Mouse (Mus musculus) right cerebral cortex, postnatal 14 days (tissue): ENCODE measurements around the gene Gm28048.
A peak's percentile ranks its signal among the peaks of the same experiment; 100 is the strongest.

Experiments used
- DNase-seq: peaks from one replicate; pipeline ENCODE4 v3.0.0; 2022

Gene Gm28048

GRCm38 (mm10) chr11:22989786-22990185 is 7.9 kb upstream of the Gm28048 start:
- DNase-seq = no peak

- DNase-seq = no peak
Measured at GRCm38 (mm10) chr11:22987357-22987756, 5.5 kb upstream of the Gm28048 start.

GRCm38 (mm10) chr11:22985510-22985909 is 3.6 kb upstream of the Gm28048 start:
- no peak for DNase-seq

GRCm38 (mm10) chr11:22982846-22983245 is 956 bp upstream of the Gm28048 start:
- DNase-seq = no peak

DNA sequence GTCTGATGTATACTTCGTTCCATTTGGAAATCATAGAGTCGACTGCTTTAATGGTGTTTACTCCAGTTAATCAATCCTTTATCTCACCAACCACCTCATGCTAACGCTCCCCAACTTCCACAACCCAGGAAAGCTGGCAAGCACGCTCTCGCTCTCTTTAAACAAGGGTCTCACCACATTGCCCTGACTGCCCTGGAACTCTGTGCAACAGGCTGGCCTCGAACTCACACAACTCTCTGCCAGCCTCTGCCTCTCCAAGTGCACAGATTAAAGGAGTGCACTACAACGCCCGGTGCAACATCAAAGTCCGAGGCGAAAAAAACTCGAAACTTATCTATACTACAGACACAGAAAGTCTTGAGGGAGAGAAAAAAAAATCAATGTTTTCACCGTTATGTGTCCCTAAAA is 343 bp downstream of the Gm28048 start:
- DNase-seq = no peak

DNA sequence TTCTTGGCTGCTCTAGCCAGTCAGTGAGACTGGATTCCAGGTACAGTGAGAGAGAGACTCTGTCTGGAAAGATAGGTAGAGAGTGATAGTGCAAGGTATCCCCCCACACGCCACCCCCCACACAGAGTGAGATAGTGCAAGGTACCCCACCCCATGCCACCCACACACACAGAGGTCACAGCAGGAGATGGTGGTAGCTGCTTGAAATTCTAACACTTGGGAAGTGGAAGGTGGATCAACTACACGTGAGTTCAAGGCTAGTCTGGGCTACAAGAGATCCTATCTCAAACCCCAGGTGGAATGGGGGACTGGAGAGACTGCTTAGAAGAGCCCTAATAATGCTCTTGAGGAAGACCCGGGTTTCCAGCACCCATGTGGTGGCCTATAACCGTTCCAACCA is 849 bp downstream of the Gm28048 start:
- DNase-seq = no peak

DNA sequence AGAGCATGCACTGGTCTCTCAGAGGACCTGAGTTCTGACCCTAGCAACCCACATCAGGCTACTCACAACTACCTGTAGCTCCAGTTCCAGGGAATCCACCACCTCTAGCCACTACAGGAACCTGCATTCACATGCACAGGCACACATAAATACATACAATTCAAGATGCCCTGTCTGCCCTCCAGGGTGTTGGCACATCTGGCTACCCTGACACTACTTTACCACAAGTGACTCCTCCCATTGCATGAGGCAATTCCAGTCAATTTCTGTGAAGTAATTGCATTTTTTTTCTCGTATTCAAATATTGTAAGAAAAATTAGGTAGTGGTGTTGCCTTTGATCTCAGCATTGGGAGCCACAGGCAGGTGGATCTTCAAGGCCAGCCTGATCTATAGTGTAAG is 2.7 kb downstream of the Gm28048 start:
- no peak for DNase-seq

DNA sequence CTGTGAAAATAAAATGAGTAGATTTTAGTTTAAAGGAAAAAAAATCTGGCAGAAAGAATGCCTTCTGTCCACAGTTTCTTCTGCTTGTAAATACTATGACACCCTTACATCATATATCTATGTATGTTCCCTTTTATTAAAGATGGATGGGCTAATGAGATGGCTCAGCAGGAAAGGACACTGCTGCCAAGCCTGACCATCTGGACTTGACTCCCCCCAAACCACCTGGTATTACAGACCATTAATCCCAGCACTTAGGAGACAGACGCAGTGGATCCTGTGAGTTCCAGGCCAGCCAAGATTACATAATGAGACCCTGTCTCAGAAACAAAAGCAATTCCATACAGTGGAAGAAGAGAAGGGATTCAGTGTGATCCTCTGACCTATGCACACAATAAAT is 3.2 kb downstream of the Gm28048 start:
- DNase-seq = no peak

- DNase-seq = no peak
Measured at GRCm38 (mm10) chr11:22978215-22978614, 3.7 kb downstream of the Gm28048 start.

DNA sequence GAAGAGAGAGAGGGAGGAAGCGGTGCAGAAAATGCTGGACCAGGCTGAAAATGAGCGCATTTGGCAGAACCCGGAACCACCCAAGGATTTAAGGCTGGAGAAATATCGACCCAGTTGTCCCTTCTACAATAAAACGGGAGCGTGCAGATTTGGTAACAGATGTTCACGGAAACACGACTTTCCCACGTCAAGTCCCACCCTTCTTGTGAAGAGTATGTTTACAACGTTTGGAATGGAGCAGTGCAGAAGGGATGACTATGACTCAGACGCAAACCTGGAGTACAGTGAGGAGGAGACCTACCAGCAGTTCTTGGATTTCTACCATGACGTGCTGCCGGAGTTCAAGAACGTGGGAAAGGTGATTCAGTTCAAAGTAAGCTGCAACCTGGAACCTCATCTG is 8.3 kb downstream of the Gm28048 start:
- no peak for DNase-seq

DNA sequence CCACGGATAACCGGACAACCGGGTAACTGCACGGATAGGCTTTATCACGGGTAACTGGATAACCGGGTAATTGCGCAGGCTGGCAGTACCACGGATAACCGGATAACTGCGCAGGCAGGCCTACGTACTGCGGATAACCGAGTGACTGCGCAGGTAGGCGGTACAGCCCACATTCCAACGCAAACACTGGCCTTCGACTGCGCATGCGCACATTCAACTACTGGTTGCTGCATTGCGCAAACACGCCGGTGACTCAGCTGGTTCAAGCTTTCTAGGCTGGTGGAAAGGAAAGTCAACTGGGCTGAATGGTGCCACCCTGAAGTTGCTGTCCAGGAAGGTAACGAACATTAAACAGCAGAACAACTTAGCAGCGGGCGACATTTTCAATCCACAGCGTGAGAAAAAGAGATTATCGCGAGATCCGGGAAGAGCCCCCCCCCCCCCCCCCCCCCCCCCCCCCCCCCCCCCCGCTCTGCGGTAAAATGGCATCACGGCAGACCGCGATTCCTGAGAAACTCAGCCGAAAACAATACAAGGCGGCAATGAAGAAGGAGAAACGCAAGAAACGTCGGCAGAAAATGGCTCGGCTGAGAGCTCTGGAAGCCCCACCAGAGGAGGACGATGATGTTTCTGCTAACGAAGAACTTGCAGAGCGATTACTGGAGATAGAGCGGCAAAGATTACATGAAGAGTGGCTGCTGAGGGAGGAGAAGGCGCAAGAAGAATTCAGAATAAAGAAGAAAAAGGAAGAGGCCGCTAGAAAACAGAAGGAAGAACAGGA is 9.0 kb downstream of the Gm28048 start:
- peak; percentile 78 for DNase-seq

DNA sequence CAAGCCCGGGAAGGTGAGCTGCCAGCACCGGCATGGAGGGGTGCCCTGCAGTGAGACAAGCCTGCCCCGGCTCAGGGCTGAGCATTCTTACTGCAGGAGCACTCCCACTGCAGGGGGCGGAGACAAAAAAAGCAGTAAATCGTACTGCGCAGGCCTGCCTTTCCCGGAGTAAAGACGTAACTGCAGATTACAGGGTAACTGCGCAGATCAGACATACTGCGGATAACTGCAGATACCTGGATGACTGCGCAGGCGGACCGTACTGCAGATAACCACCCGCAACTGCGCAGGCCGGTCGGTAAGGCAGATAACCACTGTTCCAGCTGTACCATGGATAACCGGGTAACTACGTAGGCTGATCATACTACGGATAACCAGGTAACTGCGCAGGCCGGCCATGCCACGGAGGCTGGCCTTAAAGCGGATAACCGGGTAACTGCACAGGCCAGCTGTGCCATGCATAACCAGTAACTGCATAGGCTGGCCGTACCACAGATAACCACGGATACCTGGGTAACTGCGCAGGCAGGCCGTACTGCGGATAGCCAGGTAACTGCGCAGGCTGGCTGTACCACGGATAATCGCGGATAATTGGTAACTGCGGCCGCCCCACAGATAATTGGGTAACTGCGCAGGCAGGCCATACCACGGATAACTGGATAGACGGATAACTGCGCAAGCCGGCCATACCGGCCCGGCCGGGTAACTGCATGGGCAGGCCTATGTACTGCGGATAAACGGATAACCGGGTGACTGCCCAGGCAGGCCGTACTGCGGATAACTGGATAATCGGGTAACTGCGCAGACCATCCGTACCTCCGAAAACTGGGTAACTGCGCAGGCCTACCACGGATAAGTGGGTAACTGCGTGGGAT is 9.8 kb downstream of the Gm28048 start, which contains the start of gene Zrsr1:
TSS of gene Zrsr1 (plus strand) at position 171 of the 875 bp plus-strand sequence.
- peak; percentile 57 for DNase-seq

DNA sequence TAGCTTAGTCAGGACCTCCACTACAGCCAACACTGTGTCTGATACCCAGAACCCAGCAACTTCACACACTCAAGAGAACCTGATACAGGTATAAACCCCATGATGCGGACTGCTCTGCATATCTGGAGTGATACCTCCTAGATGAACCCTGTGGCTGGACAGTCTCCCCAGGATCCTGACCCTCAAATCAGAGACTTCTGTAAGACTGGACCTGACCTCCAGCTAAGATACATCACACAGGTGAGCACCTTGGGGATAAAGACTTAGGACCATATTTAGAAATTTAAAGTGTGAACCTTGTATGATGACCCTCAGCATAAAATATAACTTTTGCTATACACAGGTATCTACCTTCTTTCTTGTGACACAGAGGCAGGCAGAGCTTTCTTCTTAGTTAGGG is 11.3 kb downstream of the Gm28048 start:
- no peak for DNase-seq

DNA sequence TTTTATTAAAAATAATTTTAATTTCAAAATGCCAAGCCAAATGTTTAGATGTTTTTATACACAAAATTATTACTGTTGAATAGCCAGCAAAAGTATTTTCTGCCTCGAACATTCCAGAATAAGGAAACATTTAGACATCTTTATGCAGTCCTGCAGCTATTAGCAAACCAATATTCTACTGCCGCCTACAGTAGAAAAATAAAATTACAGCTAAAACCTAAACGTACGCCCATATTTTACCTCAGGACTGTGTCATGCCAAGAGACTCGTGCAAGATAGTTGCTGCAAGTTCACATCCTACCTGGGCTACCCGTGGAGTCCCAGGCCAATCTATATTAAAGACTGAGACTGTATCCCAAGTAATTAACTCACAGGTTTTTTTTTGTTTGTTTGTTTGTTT is 12.4 kb downstream of the Gm28048 start:
- no peak for DNase-seq

DNA sequence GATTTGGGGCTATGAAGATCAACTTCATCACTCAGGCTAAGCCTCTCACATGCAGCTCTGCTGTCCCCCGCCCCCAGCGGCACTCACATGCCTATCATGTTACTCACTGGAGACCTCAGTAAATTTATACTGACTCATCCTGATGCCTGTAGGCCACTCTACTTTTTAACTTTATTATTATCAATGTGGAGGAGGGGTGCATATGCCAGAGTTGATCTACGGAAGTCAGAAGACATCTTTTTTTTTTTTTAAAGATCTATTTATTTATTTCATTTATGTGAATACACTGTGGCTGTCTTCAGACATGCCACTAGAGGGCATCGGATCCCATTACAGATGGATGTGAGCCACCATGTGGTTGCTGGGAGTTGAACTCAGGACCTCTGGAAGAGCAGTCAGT is 16.4 kb downstream of the Gm28048 start:
- no peak for DNase-seq

DNA sequence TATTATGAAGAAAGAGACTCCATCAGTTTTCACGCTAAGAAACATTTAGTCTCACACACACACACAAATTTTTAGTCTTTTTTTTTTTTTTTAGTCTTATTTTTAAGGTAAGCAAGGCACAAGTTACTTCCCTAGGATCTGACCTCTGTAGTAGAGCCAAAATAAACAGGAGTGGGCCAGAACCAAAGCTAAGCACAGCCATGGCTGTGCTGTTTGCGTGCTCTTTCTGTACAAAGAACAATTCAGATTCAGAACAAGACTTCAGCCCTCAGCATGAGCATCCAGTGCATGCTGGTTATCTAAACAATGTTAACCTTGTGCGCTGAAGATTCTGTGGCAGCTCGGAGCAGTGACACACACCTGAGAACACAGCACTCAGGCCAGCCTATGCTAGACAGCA is 17.5 kb downstream of the Gm28048 start:
- no peak for DNase-seq

DNA sequence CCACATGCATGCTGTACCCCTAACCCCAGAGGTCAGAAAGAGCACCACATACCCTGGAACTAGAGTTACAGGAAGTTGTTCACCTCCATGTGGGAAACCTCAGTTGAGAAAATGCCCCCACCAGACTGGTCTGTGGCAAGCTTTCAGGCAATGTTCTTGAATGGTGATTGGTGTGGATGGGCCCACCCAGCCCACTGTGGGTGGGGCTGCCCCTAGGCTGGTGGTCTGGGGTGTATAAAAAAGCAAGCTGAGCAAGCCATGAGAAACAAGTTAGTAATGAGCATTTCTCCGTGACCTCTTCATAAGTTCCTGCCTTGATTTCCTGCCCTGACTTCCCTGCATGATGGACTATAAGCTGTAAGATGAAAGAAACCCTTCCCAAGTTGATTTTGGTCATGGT is 19.8 kb downstream of the Gm28048 start:
- no peak for DNase-seq

- no peak for DNase-seq
Measured at GRCm38 (mm10) chr11:22957791-22958374, 24.0 kb downstream of the Gm28048 start.

DNA sequence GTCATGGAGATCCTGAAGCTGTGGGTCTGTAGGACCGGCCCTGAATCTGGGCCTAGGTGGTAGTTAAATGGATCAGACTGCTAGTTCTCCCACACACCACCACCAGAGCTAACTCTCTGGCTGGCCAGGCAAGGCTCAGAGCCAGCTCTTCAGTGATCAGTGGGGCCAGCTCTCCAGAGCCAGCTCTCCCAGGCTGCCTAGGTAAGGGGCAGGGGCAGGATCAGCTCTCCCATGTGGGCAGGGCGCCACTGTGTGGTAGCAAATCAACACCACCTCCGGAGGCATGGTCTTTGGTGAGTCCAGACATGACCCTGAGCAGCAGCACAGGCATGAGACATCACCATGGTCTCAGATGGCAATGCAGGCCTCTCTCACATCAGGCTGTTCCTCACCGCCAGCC is 25.1 kb downstream of the Gm28048 start:
- peak; percentile 33 for DNase-seq

DNA sequence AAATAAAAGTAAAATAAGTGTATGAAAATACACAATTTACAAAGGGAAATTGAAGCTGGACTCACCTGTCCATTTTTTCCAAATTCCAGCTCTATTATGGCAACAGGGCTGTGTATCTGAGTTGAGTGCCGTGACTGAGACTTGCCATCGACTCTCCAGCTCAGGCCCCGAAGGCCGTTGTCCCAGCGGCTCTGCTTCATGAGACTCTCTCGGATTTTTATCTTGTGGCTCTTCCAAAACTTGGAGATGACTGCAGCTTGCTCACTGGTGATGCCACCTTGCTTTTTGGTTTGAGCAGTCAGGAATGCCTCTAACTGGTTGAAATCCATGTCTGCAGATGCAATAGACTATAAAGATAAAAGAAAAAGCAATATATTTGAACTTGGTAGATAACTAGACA is 25.5 kb downstream of the Gm28048 start:
- no peak for DNase-seq

GRCm38 (mm10) chr11:22952668-22953067 is 29.2 kb downstream of the Gm28048 start:
- no peak for DNase-seq

- no peak for DNase-seq
Measured at GRCm38 (mm10) chr11:22950131-22950530, 31.8 kb downstream of the Gm28048 start.

DNA sequence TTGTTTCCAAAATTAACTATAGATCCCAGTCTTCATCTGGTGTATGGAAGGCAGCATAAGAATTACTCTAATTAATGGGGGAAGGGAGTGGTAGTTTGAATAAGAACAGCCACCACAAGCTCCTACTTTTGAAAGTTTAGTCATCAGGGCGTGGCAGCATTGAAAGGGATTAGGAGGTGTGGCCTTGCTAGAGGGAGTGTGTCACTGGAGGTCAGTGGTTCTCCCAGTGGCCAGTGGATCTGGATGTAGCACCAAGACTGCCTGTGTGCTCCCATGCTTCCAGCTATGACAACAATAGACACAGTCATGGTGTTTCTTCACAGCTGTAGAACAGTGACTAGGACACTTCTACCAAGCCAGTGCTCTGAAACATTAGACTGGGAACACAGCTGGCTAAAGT is 32.8 kb downstream of the Gm28048 start:
- DNase-seq = no peak

DNA sequence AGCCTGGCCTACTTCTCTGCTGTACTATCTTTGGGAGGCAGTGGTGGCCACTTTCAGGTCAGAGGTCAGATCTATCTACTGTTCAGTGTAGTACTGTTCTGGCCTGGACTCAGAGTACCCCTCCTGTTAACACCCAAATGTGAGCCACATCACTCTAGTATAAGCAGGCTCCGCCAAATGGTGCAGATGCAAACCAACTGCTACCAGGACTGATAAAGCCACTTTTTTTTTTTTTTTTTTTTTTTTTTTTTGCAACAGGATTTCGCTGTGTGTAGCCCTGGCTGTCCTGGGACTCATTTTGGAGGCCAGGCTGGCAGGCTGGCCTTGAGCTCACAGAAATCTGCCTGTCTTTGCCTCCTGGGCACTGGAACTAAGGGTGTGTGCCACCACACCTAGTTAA is 42.9 kb downstream of the Gm28048 start:
- DNase-seq = no peak
